Mouse (Mus musculus): Measurements from ENCODE around the gene Sin3b.

- TF ChIP-seq GATA1 (IDR thresholded peaks at IDR 0.05; ENCODE audit: low read length), result no peak
- no peak for TF ChIP-seq TAL1 (IDR thresholded peaks at IDR 0.05; ENCODE audit: low read length)
Measured at GRCm38 (mm10) chr8:72752289-72752688, 29.2 kb downstream of the Sin3b start.

Data from erythroblast, embryonic 14.5 days (primary cell).